ENCODE assay signal across 9 mouse cellular contexts in genomic region chr9:75684292-75684691, GRCm38 (mm10). TPM values are rescaled to one million over a fixed set of nuclear protein-coding genes. Genes with fewer than 3 reads are reported as not detected.
DNase-seq lines count a peak whose midpoint lies in the region; ATAC-seq and TF ChIP-seq lines count a peak whose summit lies in the region.
"Had no signal": no experiment of that assay in that cellular context is flagged by ENCODE, and none has a peak within 500 bp of the region (broad histone marks: within the 10 kb centered on the region; RNA-seq: fewer than 3 reads in every experiment).

No protein-coding gene starts in this region.

- H3K27me3 ChIP-seq in heart, embryonic 11.5 days (ENCODE audit: control insufficient read depth, insufficient read depth, low read length): peaks cover 3% of the 10 kb centered on the region; the same call in 1 of the 2 replicates
- 0 out of 2 replicates have a peak, but pooled peaks cover 1% of the 10 kb centered on the region for H3K27me3 ChIP-seq in heart, adult 2 months (ENCODE audit: control insufficient read depth, insufficient read depth, low read length)
- no peaks in the 10 kb centered on the region for H3K27me3 ChIP-seq in testis, adult 2 months (ENCODE audit: control insufficient read depth, insufficient read depth, low read length)
- no peaks in the 10 kb centered on the region for H3K27me3 ChIP-seq in limb, embryonic 14.5 days (ENCODE audit: control insufficient read depth, insufficient read depth, low read length)

- no peaks in the 10 kb centered on the region for H3K4me1 ChIP-seq in heart, embryonic 11.5 days (ENCODE audit: control insufficient read depth, insufficient read depth, low read length)
- no peaks in the 10 kb centered on the region for H3K4me1 ChIP-seq in heart, adult 2 months (ENCODE audit: control insufficient read depth, insufficient read depth, low read length)
- peaks cover 2% of the 10 kb centered on the region; the same call in 1 of the 2 replicates for H3K4me1 ChIP-seq in testis, adult 2 months (ENCODE audit: control insufficient read depth, insufficient read depth, low read length)
- peaks cover 6% of the 10 kb centered on the region; the same call in 1 of the 2 replicates for H3K4me1 ChIP-seq in limb, embryonic 14.5 days (ENCODE audit: control insufficient read depth, insufficient read depth, low read length)

- no peak for TF ChIP-seq EP300 in heart, adult 2 months (IDR thresholded peaks at IDR 0.05; ENCODE audit: insufficient read depth, low read depth, low read length)

- TF ChIP-seq POLR2A in heart, adult 2 months (IDR thresholded peaks at IDR 0.05; ENCODE audit: insufficient read depth, low read depth, low read length): no peak
- TF ChIP-seq POLR2A in testis, adult 2 months (IDR thresholded peaks at IDR 0.05; ENCODE audit: control insufficient read depth, low read depth, low read length): no peak
- no peak for TF ChIP-seq POLR2A in limb, embryonic 14.5 days (IDR thresholded peaks at IDR 0.05; ENCODE audit: borderline replicate concordance, extremely low read depth, insufficient read depth, insufficient read length)

- no peak for DNase-seq in heart, adult 2 months
- DNase-seq in testis, postnatal 14 days (ENCODE audit: low spot score): no peak
- no peak for DNase-seq in limb, embryonic 14.5 days (ENCODE audit: low spot score)
- DNase-seq in adrenal gland, postnatal 36 days: no peak
- no peak for DNase-seq in right cerebral cortex, postnatal 25 days
- no peak for DNase-seq in layer of hippocampus, adult 8-10 months (ENCODE audit: low spot score in 2 of 2)

- H3K4me2 ChIP-seq in heart, embryonic 11.5 days: peak overlapping the region; percentile 63
- peak overlapping the region; percentile 46 for H3K4me2 ChIP-seq in limb, embryonic 14.5 days (replicated peaks; ENCODE audit: low read depth, low read length, severe bottlenecking)

- H3K4me3 ChIP-seq in heart, embryonic 11.5 days (ENCODE audit: low read depth, low read length): peak overlapping the region; percentile 34
- H3K4me3 ChIP-seq in heart, adult 2 months: no peak overlapping the region
- H3K4me3 ChIP-seq in testis, adult 2 months (ENCODE audit: control insufficient read depth, low read depth, low read length): peak overlapping the region; percentile 72
- no peak overlapping the region for H3K4me3 ChIP-seq in limb, embryonic 14.5 days (replicated peaks; ENCODE audit: low read length)
- H3K4me3 ChIP-seq: myocyte had no signal

- H3K79me2 ChIP-seq in heart, adult 2 months (replicated peaks; ENCODE audit: control insufficient read depth, insufficient read depth, low read length): no peaks in the 10 kb centered on the region

- H3K27ac ChIP-seq in heart, embryonic 11.5 days (ENCODE audit: low read depth, low read length): no peak overlapping the region
- no peak overlapping the region for H3K27ac ChIP-seq in heart, adult 2 months
- H3K27ac ChIP-seq in testis, adult 2 months (ENCODE audit: control insufficient read depth, insufficient read depth, low read depth, low read length): no peak overlapping the region
- no peak overlapping the region for H3K27ac ChIP-seq in limb, embryonic 14.5 days (replicated peaks; ENCODE audit: low read depth, low read length)

- H3K9me3 ChIP-seq in heart, embryonic 11.5 days (replicated peaks; ENCODE audit: control insufficient read depth, low read length): peaks cover 1% of the 10 kb centered on the region; the same call in 1 of the 2 replicates
- H3K9me3 ChIP-seq in limb, embryonic 14.5 days (ENCODE audit: control insufficient read depth, low read length): 0 out of 2 replicates have a peak, but pooled peaks cover 2% of the 10 kb centered on the region

- H3K36me3 ChIP-seq in heart, embryonic 11.5 days (ENCODE audit: control insufficient read depth, insufficient read depth, low read length): no peaks in the 10 kb centered on the region
- H3K36me3 ChIP-seq in heart, adult 2 months (ENCODE audit: control insufficient read depth, insufficient read depth, low read length): no peaks in the 10 kb centered on the region
- H3K36me3 ChIP-seq in testis, adult 2 months (ENCODE audit: control insufficient read depth, insufficient read depth, low read length): no peaks in the 10 kb centered on the region
- H3K36me3 ChIP-seq in limb, embryonic 14.5 days (ENCODE audit: control insufficient read depth, insufficient read depth, low read length): no peaks in the 10 kb centered on the region

- no peak for ATAC-seq in heart, embryonic 11.5 days (replicated peaks; ENCODE audit: insufficient number of reproducible peaks, low FRiP score, low TSS enrichment)
- no peak for ATAC-seq in limb, embryonic 14.5 days (ENCODE audit: low FRiP score, low read depth)

- TF ChIP-seq CTCF in heart, adult 2 months (IDR thresholded peaks at IDR 0.05): no peak
- TF ChIP-seq CTCF in testis, adult 2 months (IDR thresholded peaks at IDR 0.05; ENCODE audit: control insufficient read depth, insufficient read depth, insufficient replicate concordance, low read depth, low read length): no peak

- intact Hi-C loops in heart, adult 2 months (cut with DNase I): no loop called here

- H3K9ac ChIP-seq in heart, embryonic 11.5 days (ENCODE audit: low read depth, low read length): no peak overlapping the region
- no peak overlapping the region for H3K9ac ChIP-seq in heart, adult 2 months (ENCODE audit: low read depth, low read length)
- no peak overlapping the region for H3K9ac ChIP-seq in limb, embryonic 14.5 days (ENCODE audit: low read depth, low read length, severe bottlenecking)

- 62% methylated on average over 4 of the region's 4 CpGs for WGBS in heart, embryonic 11.5 days (ENCODE audit: insufficient replicate concordance)
- WGBS in heart, adult 2 months: 70% methylated on average over 4 of the region's 4 CpGs
- WGBS in limb, embryonic 14.5 days: 64% methylated on average over 4 of the region's 4 CpGs

RNA-seq across cellular contexts. Expression of gene Scg3, which starts 0.4 kb away (rescaled TPM):
- 0.30 and 0.33 TPM in 2 replicates for polyA plus RNA-seq in heart, embryonic 11.5 days (2014; fragmentation: Nextera tagmentation; extraction: Ambion mirVana)
- under 1 TPM; 0.37 to 0.43 TPM for total RNA-seq in heart, adult 2 months (2021)
- 0.20 and 1.3 TPM in 2 replicates for polyA plus RNA-seq in heart, adult 2 months (2012; rRNA removed)
- polyA plus RNA-seq in testis, adult 2 months (2012; rRNA removed): 0.28 and 0.52 TPM in 2 replicates
- 0.26 and 0.50 TPM in 2 replicates for polyA plus RNA-seq in limb, embryonic 14.5 days (2012; rRNA removed)
- polyA plus RNA-seq in limb, embryonic 14.5 days (2014; fragmentation: Nextera tagmentation; extraction: Ambion mirVana): 0.30 and 0.35 TPM in 2 replicates
- 10 to 100 TPM; 19.9 to 20.2 TPM for total RNA-seq in adrenal gland, postnatal 36 days (2021)
- 100 to 1,000 TPM; 246 to 315 (median 277) TPM for total RNA-seq in layer of hippocampus, adult 8-10 months (2022)
- polyA plus RNA-seq: myocyte had no signal

RNA-seq across cellular contexts. Expression of gene Lysmd2, which starts 58.8 kb away (rescaled TPM):
- polyA plus RNA-seq in heart, embryonic 11.5 days (2014; fragmentation: Nextera tagmentation; extraction: Ambion mirVana): 16.3 and 18.4 TPM in 2 replicates
- 1 to 10 TPM; 6.9 to 8.5 TPM for total RNA-seq in heart, adult 2 months (2021)
- polyA plus RNA-seq in heart, adult 2 months (2012; rRNA removed): 16.4 and 18.1 TPM in 2 replicates
- 3.3 and 3.5 TPM in 2 replicates for polyA plus RNA-seq in testis, adult 2 months (2012; rRNA removed)
- 32.8 and 38.3 TPM in 2 replicates for polyA plus RNA-seq in limb, embryonic 14.5 days (2012; rRNA removed)
- polyA plus RNA-seq in limb, embryonic 14.5 days (2014; fragmentation: Nextera tagmentation; extraction: Ambion mirVana): 49.0 and 54.3 TPM in 2 replicates
- 10 to 100 TPM; 14.3 to 16.5 TPM for total RNA-seq in adrenal gland, postnatal 36 days (2021)
- total RNA-seq in layer of hippocampus, adult 8-10 months (2022): 10 to 100 TPM; 52.5 to 57.1 (median 54.3) TPM

Comparison
In these comparisons a context has a peak if more than half of its experiments do, and no peak if none do; other contexts are left out.
1. H3K4me3 ChIP-seq: peak in heart, embryonic 11.5 days (single experiment) and testis, adult 2 months (single experiment); none in heart, adult 2 months (single experiment) and limb, embryonic 14.5 days (single experiment).